Mouse (Mus musculus) megakaryocyte, embryonic 14.5 days (primary cell): ENCODE data around the gene Ptprn2. TPM values are rescaled to one million over a fixed set of nuclear protein-coding genes. Genes with fewer than 3 reads are reported as not detected.

Source experiments
- H3K27me3 ChIP-seq: replicated peaks from 2 replicates; pipeline ENCODE3; 2012; ENCODE audit warnings: inconsistent platforms
- H3K36me3 ChIP-seq: replicated peaks from 2 replicates; pipeline ENCODE3; 2012; ENCODE audit warnings: low read length, inconsistent platforms, mixed read lengths
- H3K4me1 ChIP-seq: 2 replicates; pipeline ENCODE4 v1.6.1; 2012; ENCODE audit warnings: inconsistent platforms
- H3K4me3 ChIP-seq: replicated peaks from 2 replicates; pipeline ENCODE3; 2012; ENCODE audit warnings: moderate library complexity, mild to moderate bottlenecking, inconsistent platforms
- H3K9me3 ChIP-seq: 2 replicates; pipeline ENCODE4 v1.6.1; 2012; ENCODE audit warnings: inconsistent platforms
- FLI1 ChIP-seq: IDR thresholded peaks from 2 replicates; pipeline ENCODE4 v1.6.1; 2012; ENCODE audit warnings: low read length, inconsistent platforms, mixed read lengths
- GATA1 ChIP-seq: IDR thresholded peaks from 3 replicates; pipeline ENCODE4 v1.6.1; 2012; ENCODE audit warnings: mixed read lengths, low read length, inconsistent platforms, borderline replicate concordance
- polyA plus RNA-seq: library from polyadenylated mRNA; stranded (reverse); fragments of >175 nt; gene quantifications from 2 replicates; pipeline ENCODE4 v1.2.3, GENCODE M21; 2012; ENCODE audit warnings: low replicate concordance; ENCODE audit not compliant: insufficient read depth

Gene Ptprn2
- polyA plus RNA-seq, 1 experiment, result not detected

DNA sequence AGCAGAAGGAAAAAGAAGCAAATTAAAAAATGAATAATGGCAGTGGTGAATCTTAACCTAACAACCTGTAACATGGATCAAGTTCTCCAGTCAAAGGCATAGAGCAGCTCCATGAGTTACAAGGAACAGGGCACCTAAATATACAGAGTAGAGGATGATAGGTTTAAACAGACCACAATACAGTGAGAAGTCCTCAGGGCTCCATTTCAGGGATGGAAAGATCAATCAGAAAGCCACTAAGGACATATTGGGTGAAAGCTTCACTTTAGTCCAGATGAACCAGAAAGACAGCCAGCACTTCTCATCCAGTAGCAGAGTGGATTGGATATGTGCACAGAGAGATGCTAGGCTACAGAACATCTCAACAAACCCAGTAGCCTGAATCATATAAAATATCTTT lies 278.4 kb downstream of the Ptprn2 start:
- Histone ChIP-seq H3K4me3 (no peak overlapping the region), H3K36me3 (no peaks in the 10 kb centered on the region), H3K27me3 (no peaks in the 10 kb centered on the region), H3K9me3 (0 out of 2 replicates have a peak, but pooled peaks cover 3% of the 10 kb centered on the region), H3K4me1 (no peaks in the 10 kb centered on the region)
- TF ChIP-seq FLI1 (no peak), GATA1 (no peak)

DNA sequence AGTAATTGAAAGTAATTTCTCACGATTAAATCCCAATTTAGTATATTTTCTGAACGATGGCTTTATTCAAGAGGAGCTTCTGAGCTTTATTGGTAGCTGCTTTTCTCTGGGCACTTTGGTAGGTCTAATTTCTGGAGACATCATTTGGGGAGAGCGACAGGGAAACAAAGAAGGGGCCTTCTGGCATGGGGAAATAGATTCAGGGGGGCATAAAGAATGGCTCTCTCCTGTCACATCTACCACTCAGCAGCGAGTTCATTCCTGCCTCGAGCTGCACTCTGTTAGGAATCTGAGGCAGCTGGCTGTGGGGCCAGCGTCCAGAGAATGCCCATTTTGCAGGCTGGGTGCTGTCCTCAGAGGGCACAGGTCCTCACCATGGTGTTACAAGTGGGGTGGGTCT lies 285.4 kb downstream of the Ptprn2 start:
- H3K4me3 ChIP-seq, result no peak overlapping the region
- no peaks in the 10 kb centered on the region for H3K27me3 ChIP-seq
- no peaks in the 10 kb centered on the region for H3K4me1 ChIP-seq
- TF ChIP-seq GATA1 (no peak), FLI1 (no peak)
- no peaks in the 10 kb centered on the region for H3K36me3 ChIP-seq
- H3K9me3 ChIP-seq, result peaks cover 12% of the 10 kb centered on the region; the same call in 1 of the 2 replicates

DNA sequence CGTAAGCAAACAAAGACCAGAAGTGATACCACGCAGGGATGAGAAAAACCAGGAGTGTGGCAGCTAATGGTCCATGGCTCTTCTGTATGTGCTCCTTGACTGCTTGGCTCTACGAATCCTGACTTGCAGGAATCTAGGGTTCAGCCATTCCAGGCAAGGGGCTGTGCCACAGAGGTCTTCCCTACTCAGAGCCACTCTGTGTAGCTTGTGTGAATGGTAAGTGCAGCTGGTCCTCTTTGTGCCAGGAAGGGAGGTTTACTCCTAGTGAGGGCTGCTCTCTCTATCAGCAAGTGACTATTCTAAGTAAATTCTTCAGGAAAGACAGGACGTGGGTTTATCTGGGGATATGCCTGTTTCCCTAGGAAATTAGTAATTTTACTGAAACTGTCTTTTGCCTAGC lies 286.0 kb downstream of the Ptprn2 start:
- H3K4me3 ChIP-seq, result no peak overlapping the region
- H3K9me3 ChIP-seq, result peaks cover 17% of the 10 kb centered on the region; the same call in 1 of the 2 replicates
- H3K36me3 ChIP-seq, result no peaks in the 10 kb centered on the region
- H3K27me3 ChIP-seq, result no peaks in the 10 kb centered on the region
- H3K4me1 ChIP-seq, result no peaks in the 10 kb centered on the region
- TF ChIP-seq FLI1, result no peak
- no peak for TF ChIP-seq GATA1

DNA sequence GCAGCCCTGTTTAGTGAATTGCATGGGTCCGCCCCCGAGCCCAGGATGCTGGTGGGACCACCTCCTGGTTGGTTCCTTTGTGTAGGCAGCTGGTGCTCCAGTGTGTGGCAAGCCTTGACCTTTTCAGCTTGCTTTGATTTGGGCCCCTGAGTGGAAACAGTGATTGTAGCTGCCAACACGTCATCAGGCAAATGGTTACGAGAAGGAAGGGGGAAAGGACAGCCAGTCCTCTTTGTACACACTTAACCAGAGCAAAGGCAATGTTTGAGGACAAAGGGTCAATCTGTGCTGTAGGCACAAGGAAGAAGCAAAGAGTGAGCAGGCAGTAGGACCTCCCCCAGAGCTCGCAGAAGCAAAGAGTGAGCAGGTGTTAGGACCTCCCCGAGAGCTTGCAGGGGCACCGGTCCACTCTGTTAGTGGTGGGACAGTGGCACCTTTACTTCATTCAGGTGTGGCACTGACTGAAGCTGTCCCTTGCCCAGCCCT lies 286.6 kb downstream of the Ptprn2 start:
- Histone ChIP-seq H3K36me3 (no peaks in the 10 kb centered on the region), H3K4me3 (no peak overlapping the region), H3K4me1 (no peaks in the 10 kb centered on the region), H3K9me3 (peaks cover 19% of the 10 kb centered on the region; the same call in 1 of the 2 replicates), H3K27me3 (no peaks in the 10 kb centered on the region)
- TF ChIP-seq GATA1, result no peak

DNA sequence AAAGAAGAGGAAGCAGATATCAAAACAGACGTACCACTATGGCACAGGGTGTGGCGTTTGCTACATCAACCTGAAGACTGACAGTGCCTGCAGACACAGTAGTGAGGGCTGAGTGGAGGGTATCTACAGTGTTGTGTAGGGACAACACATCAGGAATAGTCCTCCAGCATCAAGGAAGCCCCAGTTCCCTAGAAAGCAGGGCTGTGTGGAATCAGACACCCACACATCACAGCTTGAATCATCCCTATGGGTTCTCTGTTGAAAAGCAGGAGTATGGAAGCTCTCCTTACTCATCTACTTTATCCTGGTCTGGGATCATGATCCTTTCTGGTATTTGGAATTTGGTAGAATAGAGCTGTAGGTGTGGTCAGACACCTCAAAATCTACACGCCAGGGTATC lies 287.8 kb downstream of the Ptprn2 start:
- TF ChIP-seq FLI1 (no peak), GATA1 (no peak)
- Histone ChIP-seq H3K27me3 (no peaks in the 10 kb centered on the region), H3K4me1 (no peaks in the 10 kb centered on the region), H3K36me3 (no peaks in the 10 kb centered on the region), H3K4me3 (no peak overlapping the region), H3K9me3 (peaks cover 19% of the 10 kb centered on the region; the same call in 1 of the 2 replicates)

DNA sequence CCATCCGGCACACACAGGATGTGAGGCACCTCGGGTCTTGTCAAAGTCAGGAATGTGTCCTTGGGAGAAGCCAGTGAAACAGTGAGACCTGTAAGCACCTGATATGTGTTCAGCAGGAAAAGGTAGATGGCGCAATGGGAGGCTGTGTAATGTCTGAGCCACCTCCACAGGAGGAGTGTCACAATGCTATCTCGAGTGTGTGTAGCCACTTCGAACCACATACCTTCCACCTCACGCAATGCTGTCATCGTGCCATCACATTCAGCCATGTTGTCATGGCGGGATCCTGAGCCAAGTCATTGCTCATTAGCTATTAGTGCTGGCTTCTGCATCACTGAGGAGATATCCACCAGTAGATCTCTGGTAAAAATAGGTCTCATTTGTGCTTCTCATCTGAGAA lies 290.9 kb downstream of the Ptprn2 start:
- Histone ChIP-seq H3K27me3 (no peaks in the 10 kb centered on the region), H3K9me3 (peaks cover 14% of the 10 kb centered on the region; the same call in 1 of the 2 replicates)

DNA sequence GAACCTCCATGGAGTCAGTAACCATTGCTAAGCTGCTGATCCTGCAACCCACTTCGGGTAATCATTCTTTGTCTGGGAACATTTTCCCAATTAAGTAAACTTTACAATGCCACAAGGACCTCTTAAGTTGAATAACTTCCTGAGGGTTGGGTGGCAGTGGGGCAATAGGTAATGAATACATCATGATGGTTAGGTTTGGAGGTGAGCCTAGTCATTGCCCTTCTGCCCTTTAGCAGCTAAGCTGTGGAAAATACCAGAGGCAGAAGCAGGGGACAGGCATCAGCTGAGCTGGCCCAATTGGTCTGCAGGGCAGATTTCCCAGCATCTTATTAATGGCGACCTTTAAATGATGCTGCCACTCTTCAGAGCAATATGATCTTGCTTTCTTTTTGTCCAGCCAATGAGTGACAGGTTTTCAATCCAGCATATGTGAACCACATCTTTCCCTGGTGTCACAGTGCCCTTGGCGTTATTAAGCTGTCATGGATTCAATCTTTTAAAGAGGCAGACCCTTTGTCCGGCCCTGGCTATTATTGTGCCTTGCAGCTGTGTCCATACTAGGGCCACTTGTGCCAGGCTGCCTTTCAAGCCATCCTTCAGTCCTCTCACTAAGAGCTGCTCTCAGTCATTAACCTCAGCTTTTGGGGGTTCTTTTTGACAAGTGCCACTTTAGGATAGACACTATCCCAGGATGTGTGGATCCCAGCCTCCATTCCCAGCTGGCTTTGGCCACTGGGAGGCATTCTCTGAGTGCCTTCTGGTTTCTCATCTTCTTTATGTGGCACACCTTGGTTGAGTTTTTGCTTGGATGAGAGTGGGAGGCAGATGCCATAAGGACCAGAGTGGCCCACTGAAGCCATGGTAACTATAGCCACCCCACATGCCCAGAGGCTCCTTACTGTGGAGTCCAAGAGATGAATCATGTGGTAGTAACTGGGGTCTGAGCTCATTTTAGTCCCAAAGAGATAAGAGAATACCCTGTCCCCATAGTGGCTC lies 292.9 kb downstream of the Ptprn2 start:
- H3K9me3 ChIP-seq, result peaks cover 14% of the 10 kb centered on the region; the same call in 1 of the 2 replicates
- H3K4me3 ChIP-seq, result no peak overlapping the region
- TF ChIP-seq FLI1 (no peak), GATA1 (no peak)
- no peaks in the 10 kb centered on the region for H3K4me1 ChIP-seq
- no peaks in the 10 kb centered on the region for H3K36me3 ChIP-seq
- H3K27me3 ChIP-seq, result no peaks in the 10 kb centered on the region

More for the DNA sequence above, 290.9 kb downstream of the Ptprn2 start:
- Histone ChIP-seq H3K4me3 (peak overlapping the region; percentile 3), H3K4me1 (no peaks in the 10 kb centered on the region), H3K36me3 (no peaks in the 10 kb centered on the region)
- TF ChIP-seq GATA1 (no peak), FLI1 (no peak)

DNA sequence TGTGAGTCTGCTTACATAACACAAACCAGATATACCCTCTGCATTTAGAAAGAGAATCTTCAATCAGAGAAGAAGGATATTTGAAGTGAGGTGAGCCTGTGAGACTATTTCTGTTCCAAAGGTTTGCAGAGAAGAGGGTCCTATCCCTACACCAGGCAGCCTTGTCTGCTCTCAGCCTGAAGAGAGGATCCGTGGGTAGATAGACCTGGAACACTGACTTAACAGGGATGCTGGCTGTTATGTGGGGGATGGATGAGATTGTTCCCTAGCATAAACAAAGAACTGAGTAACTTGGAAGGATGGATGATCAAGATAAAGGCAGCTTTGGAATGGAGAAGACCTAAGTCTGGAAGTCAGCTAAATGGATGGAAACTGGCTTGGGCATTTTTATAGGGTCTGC lies 294.9 kb downstream of the Ptprn2 start:
- no peak overlapping the region for H3K4me3 ChIP-seq
- H3K9me3 ChIP-seq, result peaks cover 11% of the 10 kb centered on the region; the same call in 1 of the 2 replicates
- H3K27me3 ChIP-seq, result no peaks in the 10 kb centered on the region
- no peaks in the 10 kb centered on the region for H3K4me1 ChIP-seq
- H3K36me3 ChIP-seq, result no peaks in the 10 kb centered on the region
- TF ChIP-seq FLI1 (no peak), GATA1 (no peak)

DNA sequence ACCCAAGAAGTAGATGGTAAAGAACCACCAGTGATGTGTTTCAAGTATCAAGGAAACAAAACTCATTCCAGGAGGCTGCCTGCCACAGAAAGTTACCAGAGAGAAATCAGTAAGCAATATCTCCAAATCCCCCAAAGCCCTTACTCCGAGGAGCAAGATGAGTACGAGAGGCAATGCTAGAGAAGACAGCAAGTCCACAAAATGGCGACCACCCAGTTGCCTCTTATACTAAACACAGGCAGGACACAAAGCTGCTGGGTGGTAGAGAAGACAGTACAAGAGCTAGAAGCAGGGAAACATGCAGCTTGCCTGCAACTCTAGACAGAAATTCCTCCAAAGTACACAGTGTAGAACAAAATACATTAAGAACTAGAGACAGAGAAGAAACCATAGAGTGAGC lies 300.2 kb downstream of the Ptprn2 start:
- Histone ChIP-seq H3K4me3 (no peak overlapping the region), H3K27me3 (no peaks in the 10 kb centered on the region), H3K36me3 (no peaks in the 10 kb centered on the region), H3K9me3 (peaks cover 4% of the 10 kb centered on the region; the same call in 1 of the 2 replicates), H3K4me1 (no peaks in the 10 kb centered on the region)
- TF ChIP-seq FLI1, result no peak
- TF ChIP-seq GATA1, result no peak

DNA sequence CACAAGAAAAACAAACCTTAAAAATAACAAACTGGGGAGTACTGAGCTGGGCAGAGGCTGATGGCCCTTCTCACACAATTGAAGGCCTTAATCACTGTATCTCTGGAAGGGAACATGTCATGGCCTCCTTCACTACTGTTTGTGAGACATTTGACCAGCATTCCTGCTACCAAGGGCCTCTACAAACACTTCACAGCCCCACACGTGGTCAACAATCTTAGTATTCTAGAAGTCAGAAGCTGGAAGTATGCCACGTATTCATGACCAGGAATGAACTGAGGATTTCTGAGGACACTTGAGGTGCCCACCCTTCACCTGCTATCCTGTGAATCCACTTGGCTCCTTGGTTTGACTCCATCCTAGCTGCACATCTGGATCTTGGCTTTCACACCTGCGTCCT lies 302.8 kb downstream of the Ptprn2 start:
- no peak for TF ChIP-seq GATA1
- no peak for TF ChIP-seq FLI1
- peaks cover 4% of the 10 kb centered on the region; the same call in 1 of the 2 replicates for H3K9me3 ChIP-seq
- H3K27me3 ChIP-seq, result no peaks in the 10 kb centered on the region
- H3K4me1 ChIP-seq, result no peaks in the 10 kb centered on the region
- H3K36me3 ChIP-seq, result no peaks in the 10 kb centered on the region
- no peak overlapping the region for H3K4me3 ChIP-seq
